Mouse (Mus musculus): Measurements from ENCODE around the gene Nudt4. TPM values are rescaled to one million over a fixed set of nuclear protein-coding genes. Genes with fewer than 3 reads are reported as not detected.

The Nudt4 gene
- polyA plus RNA-seq (2012; rRNA removed) = 33.1 and 34.2 TPM in 2 replicates

DNA sequence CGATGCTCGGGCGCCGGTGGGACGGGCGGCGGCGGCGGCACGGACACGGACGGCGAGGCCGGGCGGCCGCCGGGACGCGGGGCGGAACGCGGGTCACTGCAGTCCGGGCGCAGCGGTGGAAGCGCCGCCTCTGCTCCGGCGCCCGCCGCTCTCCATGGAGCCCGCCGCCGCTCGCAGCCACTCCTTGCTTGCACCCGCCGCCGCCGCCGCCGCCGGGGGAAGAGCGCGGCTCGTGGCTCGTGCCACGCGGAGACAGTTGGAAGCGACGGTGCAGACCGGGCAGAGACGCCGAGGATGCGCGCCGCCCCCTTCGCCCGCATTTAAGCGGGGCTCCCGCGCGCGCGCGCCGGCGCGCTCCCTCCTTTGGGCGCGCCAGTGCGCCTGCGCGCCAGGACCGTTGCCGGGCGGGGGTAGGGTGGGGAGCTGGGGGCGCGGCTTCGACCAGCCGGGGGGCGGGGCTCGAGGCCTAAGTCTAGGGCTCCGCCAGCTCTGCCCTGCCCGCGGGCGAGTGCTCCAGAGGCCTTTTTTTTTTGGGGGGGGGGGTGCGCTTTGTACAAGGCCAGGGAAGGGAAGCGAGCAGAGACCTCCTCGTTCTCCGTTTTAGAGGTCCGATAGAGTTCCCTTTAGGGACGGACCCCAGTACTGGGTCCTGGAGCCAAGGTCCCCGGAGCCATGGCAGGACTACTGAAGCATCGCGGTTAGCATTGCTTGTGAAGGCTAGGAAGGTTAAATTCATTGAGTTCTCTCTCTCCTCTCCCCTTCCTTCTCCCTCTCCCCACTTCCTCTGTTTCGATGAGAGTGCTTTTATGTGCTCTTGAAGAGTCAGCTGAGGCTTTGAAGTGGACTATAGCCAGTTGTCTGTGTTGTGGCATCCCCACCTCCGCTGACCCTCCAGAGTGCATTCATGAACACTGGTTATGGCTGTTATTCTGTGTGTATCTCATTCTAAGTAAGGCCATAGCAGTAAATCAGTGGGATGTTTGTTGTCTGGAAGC lies at the start of gene Nudt4:
Nudt4 (minus strand) TSS at position 296 of the 995 bp plus-strand sequence.

DNA sequence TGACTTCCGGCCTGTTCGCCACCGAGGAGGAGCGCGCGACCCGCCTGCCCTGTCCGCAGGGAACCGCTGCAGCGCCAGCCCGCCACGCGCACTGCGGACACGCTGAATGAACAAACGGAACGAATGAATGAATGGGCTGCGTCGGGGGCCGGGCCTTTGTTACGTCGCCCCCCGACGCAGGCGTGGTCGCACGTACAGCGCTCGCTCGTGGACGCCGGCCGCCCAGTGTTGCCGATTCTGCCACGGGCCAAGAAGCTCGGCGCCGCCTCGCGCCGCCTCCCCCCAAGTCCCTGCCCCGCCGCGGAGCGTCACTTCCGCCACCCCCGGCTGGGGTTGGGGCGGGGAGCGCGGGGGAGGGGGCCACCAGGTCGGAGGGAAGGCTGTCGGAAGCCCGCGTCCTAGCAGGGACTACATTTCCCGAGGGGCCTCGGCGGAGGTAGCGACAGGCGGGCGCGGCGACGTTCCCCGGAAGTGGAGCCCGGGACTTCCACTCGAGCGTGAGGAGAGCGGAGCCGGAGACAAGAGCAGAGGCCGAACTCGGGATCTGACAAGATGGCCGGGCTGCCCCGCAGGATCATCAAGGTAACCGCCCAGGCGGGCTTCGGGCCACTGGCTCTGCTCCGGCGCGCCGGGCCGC lies 49.2 kb downstream of the Nudt4 start, which contains the start of gene Ube2n:
Ube2n (plus strand) TSS at position 490 of the 637 bp plus-strand sequence.

DNA sequence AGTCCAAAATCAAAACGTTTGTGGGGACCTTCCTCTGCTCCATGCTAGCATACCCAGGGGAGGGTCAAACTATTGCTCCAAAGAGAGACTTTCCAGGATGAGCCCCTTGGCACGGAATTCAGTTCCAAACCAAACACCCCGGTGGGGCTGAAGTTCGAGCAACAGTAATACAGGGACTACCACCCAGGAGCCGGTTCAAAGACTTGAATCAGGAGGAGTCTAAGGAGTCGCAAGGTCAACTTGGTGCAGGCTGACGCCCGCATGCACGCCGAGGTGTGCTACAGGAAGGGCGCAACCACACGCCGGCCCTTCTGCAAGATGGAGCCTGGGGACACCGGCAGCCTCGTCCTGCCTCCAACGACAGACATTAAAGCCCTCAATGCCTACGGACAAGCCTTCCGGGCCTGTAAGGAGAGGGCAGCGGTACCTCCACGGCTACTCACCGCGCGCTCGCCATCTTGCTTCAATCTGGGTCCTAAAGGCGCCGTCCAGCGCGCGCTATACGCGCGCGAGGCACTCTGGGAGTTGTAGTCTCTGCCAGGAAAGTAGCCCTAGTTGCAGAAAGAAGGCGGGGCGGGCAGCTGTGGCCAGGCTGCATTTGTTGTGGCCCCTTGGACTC lies 62.4 kb downstream of the Nudt4 start, which contains the start of gene Mrpl42:
Mrpl42 (minus strand) TSS at position 478 of the 619 bp plus-strand sequence.

Other genes starting within 250 kb of the Nudt4 start
- 7.2 and 7.5 TPM in 2 replicates for gene Cradd, start 240.0 kb downstream of the Nudt4 start, polyA plus RNA-seq (2012; rRNA removed)
- 24.1 and 30.4 TPM in 2 replicates for gene Socs2, start 147.0 kb downstream of the Nudt4 start, polyA plus RNA-seq (2012; rRNA removed)
- 105 and 107 TPM in 2 replicates for gene Mrpl42, start 62.2 kb downstream of the Nudt4 start, polyA plus RNA-seq (2012; rRNA removed)
- gene Ube2n, start 49.0 kb downstream of the Nudt4 start, polyA plus RNA-seq (2012; rRNA removed) = 62.3 and 65.4 TPM in 2 replicates
- gene Anapc15-ps, start 109.3 kb upstream of the Nudt4 start, polyA plus RNA-seq (2012; rRNA removed) = 0.15 TPM in 1 of 2 replicates, not detected in the other

Measured in liver, embryonic 18 days (tissue).